Mouse (Mus musculus): ENCODE data around the gene Sdhb. TPM values are rescaled to one million over a fixed set of nuclear protein-coding genes. Genes with fewer than 3 reads are reported as not detected.

Sdhb gene
- polyA plus RNA-seq, 1 experiment from 2014 or later, result 550 TPM

- no peaks in the 10 kb centered on the region for H3K9me3 ChIP-seq (ENCODE audit: low read length)
- WGBS, result 65% methylated on average over 5 of the region's 5 CpGs
- ATAC-seq (ENCODE audit: low FRiP score, low TSS enrichment), result no peak
- H3K4me1 ChIP-seq (ENCODE audit: insufficient read depth, low read length), result peaks cover 43% of the 10 kb centered on the region
- no peak overlapping the region for H3K4me3 ChIP-seq (ENCODE audit: low read length)
- H3K9ac ChIP-seq (replicated peaks; ENCODE audit: low read length), result no peak overlapping the region
- H3K4me2 ChIP-seq (replicated peaks; ENCODE audit: low read depth, low read length), result no peak overlapping the region
- H3K36me3 ChIP-seq (ENCODE audit: insufficient read depth, low read length), result no peaks in the 10 kb centered on the region
- H3K27ac ChIP-seq (ENCODE audit: low read length), result no peak overlapping the region
- no peaks in the 10 kb centered on the region for H3K27me3 ChIP-seq (ENCODE audit: insufficient read depth, low read length)
Measured at GRCm38 (mm10) chr4:140922508-140922907, 38.5 kb upstream of the Sdhb start.

DNA sequence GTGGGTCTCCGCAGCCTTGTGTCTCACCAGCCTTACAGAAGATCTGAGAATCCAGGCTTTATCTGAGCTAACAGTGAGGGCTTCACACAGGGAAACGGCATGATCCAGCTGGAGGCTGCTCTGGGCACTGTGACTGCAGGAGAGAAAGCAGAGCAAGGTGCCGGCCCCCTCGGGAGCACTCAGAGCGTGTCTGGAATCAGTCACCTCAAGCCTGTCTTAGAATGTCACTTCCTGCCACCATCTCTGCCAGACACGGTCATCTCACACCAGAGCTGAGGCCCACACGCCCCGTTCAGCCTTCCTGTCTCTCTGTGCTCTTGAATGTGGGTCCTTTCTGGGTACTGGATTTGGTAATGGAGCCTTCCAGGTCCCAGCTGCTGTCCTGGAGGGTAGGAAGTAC, 35.4 kb upstream of the Sdhb start:
- Histone ChIP-seq H3K4me1 (ENCODE audit: insufficient read depth, low read length) (peaks cover 29% of the 10 kb centered on the region), H3K9me3 (ENCODE audit: low read length) (no peaks in the 10 kb centered on the region), H3K36me3 (ENCODE audit: insufficient read depth, low read length) (no peaks in the 10 kb centered on the region), H3K9ac (replicated peaks; ENCODE audit: low read length) (no peak overlapping the region), H3K4me3 (ENCODE audit: low read length) (no peak overlapping the region), H3K4me2 (replicated peaks; ENCODE audit: low read depth, low read length) (no peak overlapping the region), H3K27ac (ENCODE audit: low read length) (no peak overlapping the region), H3K27me3 (ENCODE audit: insufficient read depth, low read length) (no peaks in the 10 kb centered on the region)
- WGBS, result 50% methylated on average over 8 of the region's 8 CpGs
- no peak for ATAC-seq (ENCODE audit: low FRiP score, low TSS enrichment)

DNA sequence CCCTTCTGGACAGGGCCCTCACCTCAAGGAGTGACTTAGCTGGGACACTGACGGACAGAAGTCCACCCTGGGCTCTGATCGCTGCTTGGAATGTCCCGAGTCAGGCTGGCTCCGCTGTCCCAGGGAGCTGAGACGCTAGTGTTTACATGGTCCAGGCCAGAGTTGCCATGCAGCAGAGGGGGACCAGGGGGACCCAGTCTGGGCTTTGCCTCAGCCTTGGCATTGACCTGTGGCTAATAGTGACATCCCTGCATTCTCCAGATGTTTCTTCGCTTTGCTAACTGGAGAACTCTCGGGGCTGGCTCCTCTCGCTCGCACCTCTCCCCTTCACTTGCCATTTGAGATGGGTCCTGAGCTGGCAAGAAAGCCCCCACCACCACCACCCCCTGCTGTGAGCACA, 32.7 kb upstream of the Sdhb start:
- no peaks in the 10 kb centered on the region for H3K9me3 ChIP-seq (ENCODE audit: low read length)
- no peak for ATAC-seq (ENCODE audit: low FRiP score, low TSS enrichment)
- H3K27me3 ChIP-seq (ENCODE audit: insufficient read depth, low read length), result no peaks in the 10 kb centered on the region
- no peaks in the 10 kb centered on the region for H3K36me3 ChIP-seq (ENCODE audit: insufficient read depth, low read length)
- 67% methylated on average over 9 of the region's 9 CpGs for WGBS
- no peak overlapping the region for H3K4me3 ChIP-seq (ENCODE audit: low read length)
- H3K4me1 ChIP-seq (ENCODE audit: insufficient read depth, low read length), result peaks cover 8% of the 10 kb centered on the region
- H3K9ac ChIP-seq (replicated peaks; ENCODE audit: low read length), result no peak overlapping the region
- no peak overlapping the region for H3K27ac ChIP-seq (ENCODE audit: low read length)
- H3K4me2 ChIP-seq (replicated peaks; ENCODE audit: low read depth, low read length), result no peak overlapping the region

- no peak for ATAC-seq (ENCODE audit: low FRiP score, low TSS enrichment)
- H3K36me3 ChIP-seq (ENCODE audit: insufficient read depth, low read length), result no peaks in the 10 kb centered on the region
- peaks cover 2% of the 10 kb centered on the region for H3K4me1 ChIP-seq (ENCODE audit: insufficient read depth, low read length)
- H3K4me2 ChIP-seq (replicated peaks; ENCODE audit: low read depth, low read length), result no peak overlapping the region
- H3K9ac ChIP-seq (replicated peaks; ENCODE audit: low read length), result no peak overlapping the region
- no peaks in the 10 kb centered on the region for H3K9me3 ChIP-seq (ENCODE audit: low read length)
- 59% methylated on average over 8 of the region's 8 CpGs for WGBS
- no peak overlapping the region for H3K4me3 ChIP-seq (ENCODE audit: low read length)
- no peaks in the 10 kb centered on the region for H3K27me3 ChIP-seq (ENCODE audit: insufficient read depth, low read length)
- H3K27ac ChIP-seq (ENCODE audit: low read length), result no peak overlapping the region
Measured at GRCm38 (mm10) chr4:140929745-140930144, 31.3 kb upstream of the Sdhb start.

- Histone ChIP-seq H3K27ac (ENCODE audit: low read length) (no peak overlapping the region), H3K36me3 (ENCODE audit: insufficient read depth, low read length) (no peaks in the 10 kb centered on the region), H3K9ac (replicated peaks; ENCODE audit: low read length) (no peak overlapping the region), H3K4me3 (ENCODE audit: low read length) (no peak overlapping the region), H3K4me2 (replicated peaks; ENCODE audit: low read depth, low read length) (no peak overlapping the region), H3K4me1 (ENCODE audit: insufficient read depth, low read length) (peaks cover 2% of the 10 kb centered on the region), H3K9me3 (ENCODE audit: low read length) (no peaks in the 10 kb centered on the region), H3K27me3 (ENCODE audit: insufficient read depth, low read length) (no peaks in the 10 kb centered on the region)
- ATAC-seq (ENCODE audit: low FRiP score, low TSS enrichment), result no peak
- 63% methylated on average over 10 of the region's 10 CpGs for WGBS
Measured at GRCm38 (mm10) chr4:140930900-140931470, 30.0 kb upstream of the Sdhb start.

- Histone ChIP-seq H3K4me3 (ENCODE audit: low read length) (no peak overlapping the region), H3K27me3 (ENCODE audit: insufficient read depth, low read length) (no peaks in the 10 kb centered on the region), H3K9ac (replicated peaks; ENCODE audit: low read length) (no peak overlapping the region), H3K4me2 (replicated peaks; ENCODE audit: low read depth, low read length) (no peak overlapping the region), H3K36me3 (ENCODE audit: insufficient read depth, low read length) (peaks cover 12% of the 10 kb centered on the region), H3K27ac (ENCODE audit: low read length) (no peak overlapping the region), H3K9me3 (ENCODE audit: low read length) (peaks cover 8% of the 10 kb centered on the region), H3K4me1 (ENCODE audit: insufficient read depth, low read length) (no peaks in the 10 kb centered on the region)
- no peak for ATAC-seq (ENCODE audit: low FRiP score, low TSS enrichment)
- 72% methylated on average over 9 of the region's 9 CpGs for WGBS
Measured at GRCm38 (mm10) chr4:140935643-140936042, 25.4 kb upstream of the Sdhb start.

DNA sequence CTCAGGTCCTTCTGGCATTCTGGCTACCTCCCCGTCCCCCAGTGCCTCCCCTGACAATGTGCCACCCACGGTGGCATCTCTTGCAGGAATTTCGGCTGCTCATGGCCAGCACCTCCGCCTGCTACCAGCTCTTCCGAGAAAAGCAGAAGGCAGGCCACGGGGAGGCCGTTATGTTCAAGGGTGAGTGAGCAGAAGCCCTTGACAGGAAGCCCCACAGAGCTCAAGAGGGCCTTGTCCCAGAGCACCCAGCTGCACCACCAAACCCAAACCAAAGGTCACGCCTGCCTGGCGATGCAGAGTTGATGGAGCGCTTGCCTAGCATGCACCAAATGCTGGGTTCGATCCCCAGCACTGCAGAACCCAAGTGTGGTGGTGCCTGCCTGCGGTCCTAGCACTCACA, 16.6 kb upstream of the Sdhb start:
- Histone ChIP-seq H3K27me3 (ENCODE audit: insufficient read depth, low read length) (no peaks in the 10 kb centered on the region), H3K4me2 (replicated peaks; ENCODE audit: low read depth, low read length) (no peak overlapping the region), H3K4me1 (ENCODE audit: insufficient read depth, low read length) (peaks cover 12% of the 10 kb centered on the region), H3K4me3 (ENCODE audit: low read length) (no peak overlapping the region), H3K9ac (replicated peaks; ENCODE audit: low read length) (no peak overlapping the region), H3K9me3 (ENCODE audit: low read length) (peaks cover 7% of the 10 kb centered on the region), H3K27ac (ENCODE audit: low read length) (no peak overlapping the region), H3K36me3 (ENCODE audit: insufficient read depth, low read length) (no peaks in the 10 kb centered on the region)
- WGBS, result 83% methylated on average over 12 of the region's 12 CpGs
- ATAC-seq (ENCODE audit: low FRiP score, low TSS enrichment), result no peak

GRCm38 (mm10) chr4:140944961-140945442, 16.0 kb upstream of the Sdhb start:
- Histone ChIP-seq H3K4me2 (replicated peaks; ENCODE audit: low read depth, low read length) (no peak overlapping the region), H3K4me1 (ENCODE audit: insufficient read depth, low read length) (peaks cover 12% of the 10 kb centered on the region), H3K9me3 (ENCODE audit: low read length) (peaks cover 7% of the 10 kb centered on the region), H3K27ac (ENCODE audit: low read length) (no peak overlapping the region), H3K4me3 (ENCODE audit: low read length) (no peak overlapping the region), H3K27me3 (ENCODE audit: insufficient read depth, low read length) (no peaks in the 10 kb centered on the region), H3K36me3 (ENCODE audit: insufficient read depth, low read length) (no peaks in the 10 kb centered on the region), H3K9ac (replicated peaks; ENCODE audit: low read length) (no peak overlapping the region)
- WGBS, result 77% methylated on average over 5 of the region's 5 CpGs
- no peak for ATAC-seq (ENCODE audit: low FRiP score, low TSS enrichment)

DNA sequence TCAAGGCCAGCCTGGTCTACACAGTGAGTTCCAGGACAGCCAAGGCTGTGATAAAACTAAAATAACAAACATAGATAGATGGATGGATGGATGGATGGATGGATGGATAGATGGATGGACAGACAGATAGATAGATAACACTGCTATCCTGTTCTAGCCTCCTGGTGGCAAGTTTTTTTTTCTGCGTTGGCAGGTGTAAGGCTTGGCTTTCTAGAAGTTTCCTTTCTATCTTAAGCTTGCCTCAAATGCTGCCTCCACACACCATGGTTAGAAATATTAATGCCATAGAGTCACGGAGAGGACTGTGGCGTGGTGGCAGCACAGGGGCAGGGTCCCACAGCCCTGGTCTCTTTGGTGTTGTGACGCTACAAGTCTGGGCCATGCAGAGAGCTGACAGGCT, 15.4 kb upstream of the Sdhb start:
- Histone ChIP-seq H3K36me3 (ENCODE audit: insufficient read depth, low read length) (no peaks in the 10 kb centered on the region), H3K4me3 (ENCODE audit: low read length) (no peak overlapping the region), H3K27me3 (ENCODE audit: insufficient read depth, low read length) (no peaks in the 10 kb centered on the region), H3K4me2 (replicated peaks; ENCODE audit: low read depth, low read length) (no peak overlapping the region), H3K4me1 (ENCODE audit: insufficient read depth, low read length) (peaks cover 12% of the 10 kb centered on the region), H3K27ac (ENCODE audit: low read length) (no peak overlapping the region), H3K9me3 (ENCODE audit: low read length) (peaks cover 7% of the 10 kb centered on the region), H3K9ac (replicated peaks; ENCODE audit: low read length) (no peak overlapping the region)
- 94% methylated on average over 4 of the region's 4 CpGs for WGBS
- no peak for ATAC-seq (ENCODE audit: low FRiP score, low TSS enrichment)

DNA sequence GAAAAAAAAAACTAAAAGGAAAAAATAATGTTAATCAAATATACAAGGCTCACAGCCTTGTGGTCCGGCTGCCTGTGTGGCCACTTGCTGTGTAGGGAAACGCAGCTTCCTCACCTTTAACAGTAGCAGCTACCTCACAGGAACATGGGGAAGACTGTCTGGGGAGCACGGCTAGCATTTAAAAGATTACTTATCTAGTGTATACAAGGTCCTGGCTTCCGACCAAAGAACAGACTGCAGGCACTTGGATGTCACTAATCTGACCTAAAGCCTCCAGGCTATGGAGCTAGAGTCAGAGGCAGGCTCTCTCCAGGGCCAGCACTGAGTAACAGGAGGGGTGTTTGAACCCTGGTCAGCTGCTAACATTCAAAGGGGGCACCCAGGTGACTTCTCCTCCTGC, 15.0 kb upstream of the Sdhb start:
- Histone ChIP-seq H3K27ac (ENCODE audit: low read length) (no peak overlapping the region), H3K9ac (replicated peaks; ENCODE audit: low read length) (no peak overlapping the region), H3K9me3 (ENCODE audit: low read length) (peaks cover 7% of the 10 kb centered on the region), H3K4me2 (replicated peaks; ENCODE audit: low read depth, low read length) (no peak overlapping the region), H3K27me3 (ENCODE audit: insufficient read depth, low read length) (no peaks in the 10 kb centered on the region), H3K36me3 (ENCODE audit: insufficient read depth, low read length) (no peaks in the 10 kb centered on the region), H3K4me3 (ENCODE audit: low read length) (no peak overlapping the region), H3K4me1 (ENCODE audit: insufficient read depth, low read length) (peaks cover 12% of the 10 kb centered on the region)
- ATAC-seq (ENCODE audit: low FRiP score, low TSS enrichment), result no peak
- 58% methylated on average over 4 of the region's 4 CpGs for WGBS

Measured in kidney, embryonic 16.5 days (tissue).